ENCODE assay signal across 16 mouse cellular contexts in the genomic region with DNA sequence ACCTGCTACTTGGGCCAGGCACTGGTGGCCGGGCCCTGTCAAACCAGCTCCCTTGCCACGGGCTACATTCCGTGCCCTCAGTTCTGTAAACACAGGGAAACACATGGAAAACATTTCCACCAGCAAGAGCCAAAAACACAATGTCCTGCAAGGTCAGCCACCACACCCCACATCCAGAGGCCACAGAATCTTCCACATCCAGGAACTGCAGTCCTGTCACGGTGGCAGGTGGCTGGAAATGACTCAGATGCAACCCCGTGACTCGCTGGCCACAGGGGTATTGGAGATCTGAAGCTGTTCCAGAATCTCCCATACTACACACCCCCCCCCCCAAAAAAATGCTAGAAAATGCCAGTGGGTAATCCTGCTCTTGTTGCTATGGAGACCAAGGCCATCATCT. TPM values are rescaled to one million over a fixed set of nuclear protein-coding genes. Genes with fewer than 3 reads are reported as not detected.
A peak's percentile ranks its signal among the peaks of the same experiment; 100 is the strongest.
DNase-seq lines count a peak whose midpoint lies in the region; TF ChIP-seq lines count a peak whose summit lies in the region.
"Had no signal": no experiment of that assay in that cellular context is flagged by ENCODE, and none has a peak within 500 bp of the region (broad histone marks: within the 10 kb centered on the region; RNA-seq: fewer than 3 reads in every experiment).

No protein-coding gene starts in this region.

- intact Hi-C loops in gastrocnemius, adult 2 months (cut with DNase I): no loop called here

- no peak for TF ChIP-seq CTCF in gastrocnemius, adult 2 months (IDR thresholded peaks at IDR 0.05)

- no peak overlapping the region for H3K4me3 ChIP-seq in gastrocnemius, adult 2 months
- H3K4me3 ChIP-seq: forebrain, embryonic 13.5 days; heart, embryonic 10.5 days; neural tube, embryonic 13.5 days; stomach, embryonic 15.5 days had no signal

- peak; percentile 64 for DNase-seq in gastrocnemius, adult 2 months
- no peak for DNase-seq in gastrocnemius, postnatal 4 days (ENCODE audit: low spot score in 2 of 2)
- DNase-seq in lung, adult 18-20 months: peak; percentile 51 to 62
- DNase-seq in lung, postnatal 14 days: no peak
- peak; percentile 75 for DNase-seq in 3T3-L1 (ENCODE audit: low read depth, low spot score)
- DNase-seq in Muller cell, postnatal 12 days (ENCODE audit: inconsistent ontology term): peak; percentile 75
- DNase-seq in yolk sac, embryonic 10.5 days (ENCODE audit: low spot score): no peak
- DNase-seq in thymus, postnatal 36 days: no peak
- DNase-seq: cerebellum, adult 9-11 months; heart, postnatal 14 days; kidney, postnatal 10 days had no signal

- peak overlapping the region; percentile 73 for H3K27ac ChIP-seq in gastrocnemius, adult 2 months
- H3K27ac ChIP-seq: forebrain, embryonic 13.5 days; heart, embryonic 10.5 days; liver, embryonic 14.5 days; neural tube, embryonic 13.5 days; stomach, embryonic 15.5 days had no signal

RNA-seq across cellular contexts. Expression of a gene that starts 6.4 kb away (rescaled TPM):
- 1 to 10 TPM; 5.1 to 5.4 TPM for total RNA-seq in gastrocnemius, adult 2 months (2021)
- 1 to 10 TPM; 6.3 to 9.1 TPM for total RNA-seq in gastrocnemius, postnatal 4 days (2021)

Comparison
In these comparisons a context has a peak if more than half of its experiments do, and no peak if none do; other contexts are left out.
1. DNase-seq: peak in gastrocnemius, adult 2 months (single experiment), lung, adult 18-20 months (2 of 2), 3T3-L1 (single experiment) and Muller cell, postnatal 12 days (single experiment); none in gastrocnemius, postnatal 4 days (0 of 2), lung, postnatal 14 days (single experiment), yolk sac, embryonic 10.5 days (single experiment) and thymus, postnatal 36 days (0 of 2).